In the genomic region with DNA sequence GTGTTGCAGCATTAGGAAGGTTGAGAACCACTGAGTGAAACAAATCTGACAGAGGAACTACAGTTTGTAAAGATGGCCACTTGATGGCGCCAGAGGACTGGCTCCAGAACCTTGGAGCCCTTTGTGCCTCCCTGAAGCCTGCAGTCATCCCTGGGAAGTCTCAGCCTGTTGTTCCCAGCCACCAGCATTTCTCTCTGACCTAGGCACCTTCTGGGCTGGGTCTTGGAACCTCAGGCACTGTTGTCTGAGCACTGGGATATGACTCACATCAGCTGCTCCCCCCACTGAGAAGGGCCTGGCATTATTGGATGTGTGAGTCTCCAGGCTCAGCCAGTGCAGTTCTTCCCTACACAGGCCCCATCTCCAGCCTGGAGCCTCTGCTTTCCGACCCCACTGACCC, we compare ENCODE assay signal across 8 mouse cellular contexts. TPM values are rescaled to one million over a fixed set of nuclear protein-coding genes. Genes with fewer than 3 reads are reported as not detected.
DNase-seq lines count a peak whose midpoint lies in the region; ATAC-seq lines count a peak whose summit lies in the region.

No protein-coding gene starts in this region.

- H3K27me3 ChIP-seq in hindbrain, embryonic 16.5 days (replicated peaks; ENCODE audit: control insufficient read depth, insufficient read depth, low read length) = no peaks in the 10 kb centered on the region

- no peaks in the 10 kb centered on the region for H3K9me3 ChIP-seq in hindbrain, embryonic 16.5 days (ENCODE audit: control insufficient read depth, low read length)

- peak overlapping the region; percentile 45; the same call in 1 of the 2 replicates for H3K27ac ChIP-seq in hindbrain, embryonic 16.5 days (ENCODE audit: low read depth, low read length)

- peaks cover 5% of the 10 kb centered on the region; the same call in 1 of the 2 replicates for H3K36me3 ChIP-seq in hindbrain, embryonic 16.5 days (ENCODE audit: control insufficient read depth, insufficient read depth, low read length)

- no peak overlapping the region for H3K4me3 ChIP-seq in hindbrain, embryonic 16.5 days (ENCODE audit: low read length)

- peak; percentile 88 for ATAC-seq in hindbrain, embryonic 16.5 days

- 23% methylated on average over 2 of the region's 2 CpGs for WGBS in hindbrain, embryonic 16.5 days

- peak overlapping the region; percentile 53 for H3K9ac ChIP-seq in hindbrain, embryonic 16.5 days (ENCODE audit: low read depth, low read length)

- no peak overlapping the region for H3K4me2 ChIP-seq in hindbrain, embryonic 16.5 days (ENCODE audit: low read length)

- H3K4me1 ChIP-seq in hindbrain, embryonic 16.5 days (ENCODE audit: control insufficient read depth, insufficient read depth, low read depth, low read length) = peaks cover 2% of the 10 kb centered on the region; the same call in 1 of the 2 replicates

- DNase-seq in WW6 (ENCODE audit: low read depth, low spot score) = peak; percentile 65
- DNase-seq in cerebellum, postnatal 4 days (ENCODE audit: low spot score in 2 of 2) = peak; percentile 78 to 84
- peak; percentile 77 for DNase-seq in gastrocnemius, adult 18-20 months (ENCODE audit: low spot score)
- peak; percentile 80 to 89 for DNase-seq in left cerebral cortex, adult 18-20 months (ENCODE audit: low spot score in 2 of 2)
- DNase-seq in lung, postnatal 36 days = peak; percentile 80
- DNase-seq in right cerebral cortex, adult 18-20 months = peak; percentile 74
- DNase-seq in urinary bladder, postnatal 25 days (ENCODE audit: low spot score) = peak; percentile 70

RNA-seq across cellular contexts. Expression of gene Cops3, which starts 40.4 kb away (rescaled TPM):
- 10 to 100 TPM; 85.3 to 89.1 TPM for total RNA-seq in gastrocnemius, adult 18-20 months (2021)
- 178 and 181 TPM in 2 replicates for polyA plus RNA-seq in hindbrain, embryonic 16.5 days (2015; fragmentation: Nextera tagmentation; extraction: Ambion mirVana)
- 10 to 100 TPM; 70.7 to 71.1 TPM for total RNA-seq in left cerebral cortex, adult 18-20 months (2021)

RNA-seq across cellular contexts. Expression of gene Nt5m, which starts 40.8 kb away (rescaled TPM):
- 10 to 100 TPM; 18.9 to 19.3 TPM for total RNA-seq in gastrocnemius, adult 18-20 months (2021)
- polyA plus RNA-seq in hindbrain, embryonic 16.5 days (2015; fragmentation: Nextera tagmentation; extraction: Ambion mirVana) = 74.2 and 85.4 TPM in 2 replicates
- total RNA-seq in left cerebral cortex, adult 18-20 months (2021) = 10 to 100 TPM; 49.6 to 51.7 TPM
